Mouse (Mus musculus): Measurements from ENCODE around the gene Tex101.
"Not testable (repeated sequence)": the region's sequence is repeated elsewhere in the genome, so short reads cannot be mapped to it uniquely, and the experiment has no call there.

Gene Tex101

GRCm38 (mm10) chr7:24630116-24630880, 46.2 kb downstream of the Tex101 start:
- no peak for DNase-seq

GRCm38 (mm10) chr7:24629672-24630071, 46.8 kb downstream of the Tex101 start:
- no peak for DNase-seq

- peak; percentile 95 for DNase-seq
Measured at GRCm38 (mm10) chr7:24628685-24629610, 47.5 kb downstream of the Tex101 start.

- no peak for DNase-seq
Measured at GRCm38 (mm10) chr7:24622967-24623366, 53.5 kb downstream of the Tex101 start.

DNA sequence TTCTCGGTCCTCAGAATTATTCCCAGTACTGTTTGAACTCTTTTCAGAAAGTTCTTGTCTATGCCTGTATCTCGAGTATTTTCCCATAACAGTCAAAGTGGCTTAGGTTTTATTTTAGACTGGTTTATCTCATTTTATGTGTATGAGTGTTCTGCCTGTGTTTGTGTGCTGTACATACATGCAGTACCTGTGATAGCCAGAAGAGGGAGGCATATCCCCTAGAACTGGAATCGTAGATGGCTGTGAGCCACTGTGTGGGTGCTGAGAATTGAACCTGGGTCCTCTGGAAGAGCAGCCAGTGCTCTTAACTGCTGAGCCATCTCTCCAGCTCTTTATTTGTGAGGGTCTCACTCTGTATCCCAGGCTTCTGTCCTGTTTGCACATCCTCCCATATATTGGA, 55.3 kb downstream of the Tex101 start:
- DNase-seq: no peak

DNA sequence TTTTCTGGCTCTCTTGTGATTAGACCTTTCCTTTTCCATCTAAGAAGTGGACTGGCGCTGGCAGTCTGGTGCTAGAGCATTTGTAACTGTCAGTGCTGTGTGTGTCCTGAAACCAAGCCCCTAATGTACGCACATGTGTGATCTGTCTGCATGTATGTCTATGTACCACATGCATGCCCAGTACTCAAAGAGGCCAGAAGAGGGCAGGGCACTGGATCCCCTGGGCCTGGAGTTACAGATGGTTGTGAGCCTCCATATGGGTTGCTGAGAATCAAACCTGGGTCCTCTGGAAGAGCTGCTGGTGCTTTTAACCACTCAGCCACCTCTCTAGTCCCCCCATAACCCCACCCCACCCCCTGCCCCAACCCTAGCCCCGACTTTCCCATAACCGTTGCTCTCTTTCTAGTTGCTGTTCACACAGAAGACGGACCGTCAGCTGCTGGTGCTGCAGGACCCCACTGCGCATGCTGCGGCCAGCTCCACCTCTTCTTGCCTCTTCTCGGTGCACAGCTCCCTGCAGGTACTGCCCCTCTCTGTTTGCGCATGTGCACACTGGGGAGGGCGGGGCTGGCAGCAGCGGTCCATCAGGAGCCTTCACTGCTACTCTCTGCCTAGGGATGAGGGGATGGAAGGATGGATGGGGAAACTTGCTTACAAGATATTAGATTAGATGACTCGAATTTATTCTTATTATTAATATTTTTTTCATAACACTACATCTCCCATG, 56.6 kb downstream of the Tex101 start:
- no peak for DNase-seq

GRCm38 (mm10) chr7:24618374-24618773, 58.1 kb downstream of the Tex101 start:
- DNase-seq: not testable (repeated sequence)
